Mouse (Mus musculus): ENCODE data around the gene Snai1. TPM values are rescaled to one million over a fixed set of nuclear protein-coding genes. Genes with fewer than 3 reads are reported as not detected.

The Snai1 gene
- total RNA-seq, 2 experiments from 2014 or later = 4.3 to 5.0 TPM

DNA sequence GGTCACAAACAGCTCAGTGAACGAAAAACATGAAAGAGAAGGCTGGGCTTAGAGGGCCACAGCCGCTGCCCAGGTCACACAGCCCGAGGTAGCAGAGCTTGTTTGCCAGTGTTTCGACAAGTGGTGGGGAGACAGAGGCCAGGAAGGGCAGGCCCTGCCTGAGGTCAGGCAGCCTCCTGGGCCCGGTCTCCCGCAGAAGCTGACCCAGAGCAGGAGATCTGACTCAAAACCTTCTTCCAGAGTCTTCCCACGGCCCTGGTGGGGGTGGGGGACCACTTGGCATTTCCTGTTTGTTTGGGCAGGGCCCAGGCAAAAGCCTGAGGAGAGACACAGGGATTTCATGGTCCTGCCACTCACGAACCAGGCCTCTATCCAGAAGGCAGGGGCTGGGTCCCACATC lies 48.0 kb downstream of the Snai1 start:
- DNase-seq = peak; percentile 57

DNA sequence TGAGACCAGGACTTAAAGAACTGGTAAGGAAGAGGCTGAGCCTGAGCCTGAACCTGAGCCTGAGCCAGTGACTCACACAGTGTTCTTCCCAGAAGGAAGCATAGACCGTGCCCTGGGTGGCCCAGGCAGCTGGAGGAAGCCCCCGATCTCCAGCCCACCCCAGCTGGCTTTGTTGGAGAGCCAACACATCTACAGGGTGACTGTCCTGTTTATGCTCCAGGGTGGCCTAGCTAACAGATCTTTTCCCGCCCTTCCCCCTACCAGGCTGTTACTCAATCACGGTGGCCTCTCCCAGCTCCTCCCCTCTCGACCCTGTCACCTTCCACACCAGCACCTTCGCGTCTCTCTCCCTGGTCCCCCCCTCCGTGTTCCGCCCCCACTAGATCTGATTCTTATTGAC lies 49.0 kb downstream of the Snai1 start:
- no peak for DNase-seq

DNA sequence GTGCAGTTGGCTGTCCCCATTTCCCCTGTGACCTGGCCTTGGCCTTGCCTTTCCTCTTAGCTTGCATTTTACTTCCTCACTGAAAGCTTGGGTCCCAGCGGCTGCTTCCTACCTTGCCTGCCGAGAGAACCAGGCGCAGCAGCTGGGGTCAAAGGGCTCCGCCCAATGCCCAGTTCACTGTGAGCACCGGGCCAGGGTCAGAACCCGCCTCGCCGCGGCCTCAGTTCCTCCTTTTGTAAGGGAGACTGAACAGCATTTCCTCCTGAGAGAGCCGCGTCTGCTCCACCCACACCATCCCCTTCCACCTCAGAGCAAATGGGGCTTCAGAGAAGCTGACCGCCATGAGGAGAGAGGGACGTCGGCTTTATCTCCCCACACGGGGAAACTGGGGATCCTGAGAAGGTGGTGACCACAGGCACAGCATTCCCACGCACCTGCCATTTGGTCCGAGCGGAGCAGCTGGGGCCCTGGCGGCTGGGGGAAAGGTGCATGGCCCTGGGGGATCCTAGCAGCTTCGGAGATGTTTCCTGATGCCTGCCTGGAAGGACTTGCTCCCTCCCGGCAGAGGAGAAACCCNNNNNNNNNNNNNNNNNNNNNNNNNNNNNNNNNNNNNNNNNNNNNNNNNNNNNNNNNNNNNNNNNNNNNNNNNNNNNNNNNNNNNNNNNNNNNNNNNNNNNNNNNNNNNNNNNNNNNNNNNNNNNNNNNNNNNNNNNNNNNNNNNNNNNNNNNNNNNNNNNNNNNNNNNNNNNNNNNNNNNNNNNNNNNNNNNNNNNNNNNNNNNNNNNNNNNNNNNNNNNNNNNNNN lies 51.0 kb downstream of the Snai1 start:
- peak; percentile 55 for DNase-seq

Other genes starting within 250 kb of the Snai1 start
- 10 to 100 TPM; 30.3 to 33.9 TPM for gene B4galt5, start 189.0 kb upstream of the Snai1 start, total RNA-seq (2021)
- 10 to 100 TPM; 29.4 to 30.5 TPM for gene Slc9a8, start 116.5 kb upstream of the Snai1 start, total RNA-seq (2021)
- 10 to 100 TPM; 39.3 to 39.4 TPM for gene Rnf114, start 45.5 kb upstream of the Snai1 start, total RNA-seq (2021)
- gene Spata2, start 45.3 kb upstream of the Snai1 start, total RNA-seq (2021) = 10 to 100 TPM; 25.1 to 27.5 TPM
- 100 to 1,000 TPM; 131 to 137 TPM for gene Ube2v1, start 93.9 kb downstream of the Snai1 start, total RNA-seq (2021)
- 10 to 100 TPM; 23.0 to 26.1 TPM for gene Gm20431, start 123.3 kb downstream of the Snai1 start, total RNA-seq (2021)
- 10 to 100 TPM; 15.9 to 16.6 TPM for gene Cebpb, start 150.7 kb downstream of the Snai1 start, total RNA-seq (2021)
- 10 to 100 TPM; 41.1 to 41.6 TPM for gene Tmem189, start 151.6 kb downstream of the Snai1 start, total RNA-seq (2021)

All from heart, postnatal 4 days (tissue).